ENCODE assay signal across 10 mouse cellular contexts in the genomic region with DNA sequence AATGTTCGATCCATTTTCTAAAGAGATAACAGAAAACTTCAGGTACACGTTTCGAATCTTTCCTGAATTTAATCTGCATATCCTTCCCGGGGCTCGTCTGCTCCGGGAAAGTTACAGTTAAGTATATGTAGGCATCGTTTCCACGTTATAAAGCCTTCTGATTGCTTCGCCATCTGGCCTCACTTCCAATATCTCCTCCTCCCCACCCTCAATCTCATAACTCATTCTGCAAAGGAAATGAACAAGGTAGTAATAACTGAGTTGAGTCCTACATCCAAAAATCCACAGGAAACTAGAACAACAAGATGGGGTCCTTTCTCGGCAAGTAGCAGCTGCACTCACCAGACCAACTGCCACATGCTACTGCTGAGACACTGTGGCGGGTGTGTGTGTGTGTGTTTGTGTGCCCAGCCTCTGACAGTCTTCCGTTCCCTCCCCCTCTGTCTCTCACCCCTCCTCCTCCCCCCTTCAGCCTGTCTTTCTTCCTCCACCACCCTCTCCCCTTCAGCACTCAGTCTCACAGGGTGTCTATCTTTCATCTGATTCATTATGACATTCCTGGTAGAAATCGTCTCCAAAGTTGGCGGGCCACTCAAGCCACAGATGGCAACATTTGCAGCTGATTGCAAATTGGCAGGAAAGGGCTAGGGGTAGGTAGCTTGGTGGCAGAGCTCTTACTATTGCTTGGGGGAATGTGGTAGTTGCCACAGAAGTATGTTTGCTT. TPM values are rescaled to one million over a fixed set of nuclear protein-coding genes. Genes with fewer than 3 reads are reported as not detected.
DNase-seq lines count a peak whose midpoint lies in the region.
"Had no signal": no experiment of that assay in that cellular context is flagged by ENCODE, and none has a peak within 500 bp of the region (broad histone marks: within the 10 kb centered on the region; RNA-seq: fewer than 3 reads in every experiment).

No protein-coding gene starts in this region.

- peaks cover 10% of the 10 kb centered on the region; the same call in 1 of the 2 replicates for H3K4me1 ChIP-seq in heart, embryonic 10.5 days

- DNase-seq in heart, adult 11 months, result peak; percentile 64
- no peak for DNase-seq in heart, embryonic 10.5 days (ENCODE audit: low spot score)
- DNase-seq in cerebellum, postnatal 25 days, result peak; percentile 72 to 80
- peak; percentile 75 to 79 for DNase-seq in layer of hippocampus, postnatal 36 days
- DNase-seq in telencephalon, adult 2 months (ENCODE audit: low read depth, low spot score), result peak; percentile 63
- no peak for DNase-seq in yolk sac, embryonic 10.5 days (ENCODE audit: low spot score)
- DNase-seq in adrenal gland, adult 18-20 months (ENCODE audit: low spot score in 2 of 2), result no peak
- DNase-seq in c-Kit-positive CD71-positive TER-119-positive erythroid progenitor cells, embryonic 14.5 days (ENCODE audit: low spot score), result no peak
- DNase-seq: B cell, adult 2 months had no signal

- no peaks in the 10 kb centered on the region for H3K9me3 ChIP-seq in heart, embryonic 10.5 days
- H3K9me3 ChIP-seq: midbrain, embryonic 12.5 days had no signal

- no peak overlapping the region for H3K4me3 ChIP-seq in heart, embryonic 10.5 days
- H3K4me3 ChIP-seq: midbrain, embryonic 12.5 days had no signal

- H3K36me3 ChIP-seq in heart, embryonic 10.5 days, result no peaks in the 10 kb centered on the region
- H3K36me3 ChIP-seq: midbrain, embryonic 12.5 days had no signal

- no peaks in the 10 kb centered on the region for H3K27me3 ChIP-seq in heart, embryonic 10.5 days (ENCODE audit: insufficient read depth, poor library complexity, severe bottlenecking)
- H3K27me3 ChIP-seq: midbrain, embryonic 12.5 days had no signal

- 79% methylated on average over 14 of the region's 14 CpGs for WGBS in heart, embryonic 10.5 days

- H3K27ac ChIP-seq in heart, embryonic 10.5 days, result no peak overlapping the region
- H3K27ac ChIP-seq: midbrain, embryonic 12.5 days had no signal

RNA-seq across cellular contexts. Expression of a gene that starts 28.0 kb away (rescaled TPM):
- 1.2 and 1.3 TPM in 2 replicates for polyA plus RNA-seq in heart, embryonic 10.5 days (2016; fragmentation: Nextera tagmentation; extraction: Ambion mirVana)
- 10 to 100 TPM; 17.1 to 19.9 TPM for total RNA-seq in layer of hippocampus, postnatal 36 days (2021)
- 1 to 10 TPM; 2.0 to 2.6 TPM for total RNA-seq in adrenal gland, adult 18-20 months (2021)

RNA-seq across cellular contexts. Expression of a gene that starts 32.8 kb away (rescaled TPM):
- polyA plus RNA-seq in heart, embryonic 10.5 days (2016; fragmentation: Nextera tagmentation; extraction: Ambion mirVana), result 151 and 163 TPM in 2 replicates
- total RNA-seq in layer of hippocampus, postnatal 36 days (2021), result 10 to 100 TPM; 41.8 to 48.0 TPM
- 10 to 100 TPM; 19.8 to 25.3 TPM for total RNA-seq in adrenal gland, adult 18-20 months (2021)

RNA-seq across cellular contexts. Expression of a gene that starts 33.5 kb away (rescaled TPM):
- 37.7 and 44.3 TPM in 2 replicates for polyA plus RNA-seq in heart, embryonic 10.5 days (2016; fragmentation: Nextera tagmentation; extraction: Ambion mirVana)
- total RNA-seq in layer of hippocampus, postnatal 36 days (2021), result 10 to 100 TPM; 53.6 to 58.1 TPM
- 10 to 100 TPM; 29.6 to 32.1 TPM for total RNA-seq in adrenal gland, adult 18-20 months (2021)

RNA-seq across cellular contexts. Expression of a gene that starts 39.4 kb away (rescaled TPM):
- polyA plus RNA-seq in heart, embryonic 10.5 days (2016; fragmentation: Nextera tagmentation; extraction: Ambion mirVana), result 37.5 and 41.8 TPM in 2 replicates
- 10 to 100 TPM; 18.0 to 23.8 TPM for total RNA-seq in layer of hippocampus, postnatal 36 days (2021)
- total RNA-seq in adrenal gland, adult 18-20 months (2021), result 10 to 100 TPM; 21.1 to 21.9 TPM

Comparison
In these comparisons a context has a peak if more than half of its experiments do, and no peak if none do; other contexts are left out.
1. DNase-seq: peak in heart, adult 11 months (single experiment), cerebellum, postnatal 25 days (2 of 2), layer of hippocampus, postnatal 36 days (2 of 2) and telencephalon, adult 2 months (single experiment); none in heart, embryonic 10.5 days (single experiment), yolk sac, embryonic 10.5 days (single experiment), adrenal gland, adult 18-20 months (0 of 2) and c-Kit-positive CD71-positive TER-119-positive erythroid progenitor cells, embryonic 14.5 days (single experiment).
2. RNA of a gene that starts 28.0 kb away (total RNA-seq): 17.1 to 19.9 TPM in layer of hippocampus, postnatal 36 days; 2.0 to 2.6 TPM in adrenal gland, adult 18-20 months; every median in the first group is over 4 times any median in the second.